Mouse (Mus musculus) thymus, postnatal 4 days (tissue): ENCODE results near the gene Smim24.
A peak's percentile ranks its signal among the peaks of the same experiment; 100 is the strongest.

Experiments used
- DNase-seq: peaks from one replicate; pipeline ENCODE4 v3.0.0; 2021

Smim24 gene

GRCm38 (mm10) chr10:81365672-81366476 lies 27.0 kb upstream of the Smim24 start, which contains the start of gene 4930404N11Rik:
Gene 4930404N11Rik, minus strand, starts transcription at chr10:81365816.
- no peak for DNase-seq

- DNase-seq, result no peak
These were observed 26.2 kb upstream of the Smim24 start for GRCm38 (mm10) chr10:81366477-81367206.

- DNase-seq, result no peak
These were observed 25.7 kb upstream of the Smim24 start for GRCm38 (mm10) chr10:81367207-81367495.

GRCm38 (mm10) chr10:81375322-81375721 lies 17.5 kb upstream of the Smim24 start:
- DNase-seq, result no peak

GRCm38 (mm10) chr10:81376561-81377361 lies 16.1 kb upstream of the Smim24 start:
- peak; percentile 57 for DNase-seq

- DNase-seq, result no peak
These were observed 15.5 kb upstream of the Smim24 start for GRCm38 (mm10) chr10:81377362-81377664.

- DNase-seq, result no peak
These were observed 14.9 kb upstream of the Smim24 start, which contains the start of gene Fzr1 for GRCm38 (mm10) chr10:81377793-81378552. Gene Fzr1, minus strand, starts transcription at chr10:81378516.

GRCm38 (mm10) chr10:81378553-81379182 lies 14.2 kb upstream of the Smim24 start:
- peak; percentile 100 for DNase-seq

GRCm38 (mm10) chr10:81379183-81379553 lies 13.7 kb upstream of the Smim24 start:
- no peak for DNase-seq

- no peak for DNase-seq
These were observed 13.0 kb upstream of the Smim24 start for GRCm38 (mm10) chr10:81379809-81380378.

GRCm38 (mm10) chr10:81382039-81382438 lies 10.8 kb upstream of the Smim24 start:
- DNase-seq, result no peak

- DNase-seq, result peak; percentile 99
These were observed 8.8 kb upstream of the Smim24 start, which contains the start of the genes Dohh and Gm48551 for GRCm38 (mm10) chr10:81383802-81384604. Gene Dohh, plus strand, starts transcription at chr10:81384428. Gene Gm48551, plus strand, starts transcription at chr10:81384466.

- DNase-seq, result no peak
These were observed 8.3 kb upstream of the Smim24 start for GRCm38 (mm10) chr10:81384605-81384982.

GRCm38 (mm10) chr10:81385603-81386306 lies 7.1 kb upstream of the Smim24 start:
- no peak for DNase-seq

GRCm38 (mm10) chr10:81387716-81388115 lies 5.1 kb upstream of the Smim24 start:
- no peak for DNase-seq

GRCm38 (mm10) chr10:81388505-81389055 lies 4.3 kb upstream of the Smim24 start, which contains the start of gene Gm48552:
Gene Gm48552, plus strand, starts transcription at chr10:81389005.
- no peak for DNase-seq

GRCm38 (mm10) chr10:81389373-81389772 lies 3.5 kb upstream of the Smim24 start:
- no peak for DNase-seq

- peak; percentile 84 for DNase-seq
These were observed 2.8 kb upstream of the Smim24 start for GRCm38 (mm10) chr10:81389801-81390677.

GRCm38 (mm10) chr10:81390678-81390965 lies 2.2 kb upstream of the Smim24 start:
- DNase-seq, result no peak
